Mouse (Mus musculus) embryo, embryonic 10.5 days (tissue): ENCODE data around the gene Car15.

Experiments
- DNase-seq: peaks from one replicate; pipeline ENCODE4 v3.0.0-alpha.2; 2015; ENCODE audit warnings: low spot score

The Car15 gene

DNA sequence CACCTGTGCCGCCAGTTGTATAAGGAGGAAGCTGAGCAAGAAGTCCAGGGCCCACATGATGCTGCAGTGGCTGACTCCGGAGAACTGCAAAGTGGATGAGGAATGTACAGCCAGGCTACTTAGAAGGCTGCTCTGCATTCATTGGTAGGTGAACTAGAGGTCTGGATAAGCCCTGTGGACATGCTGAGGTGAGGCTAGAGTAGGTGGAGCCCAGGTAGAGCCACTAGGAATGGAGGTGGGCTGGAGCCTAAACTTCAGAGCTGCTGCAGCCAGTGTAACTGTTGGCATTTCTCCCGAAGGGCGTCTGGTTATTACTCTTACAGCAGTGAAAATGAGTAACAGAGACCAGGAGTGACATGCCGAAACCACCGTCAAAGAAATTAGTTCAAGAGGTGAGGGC is at the start of gene Car15:
Car15 (minus strand) TSS at position 314 of the 400 bp plus-strand sequence.
- no peak for DNase-seq

DNA sequence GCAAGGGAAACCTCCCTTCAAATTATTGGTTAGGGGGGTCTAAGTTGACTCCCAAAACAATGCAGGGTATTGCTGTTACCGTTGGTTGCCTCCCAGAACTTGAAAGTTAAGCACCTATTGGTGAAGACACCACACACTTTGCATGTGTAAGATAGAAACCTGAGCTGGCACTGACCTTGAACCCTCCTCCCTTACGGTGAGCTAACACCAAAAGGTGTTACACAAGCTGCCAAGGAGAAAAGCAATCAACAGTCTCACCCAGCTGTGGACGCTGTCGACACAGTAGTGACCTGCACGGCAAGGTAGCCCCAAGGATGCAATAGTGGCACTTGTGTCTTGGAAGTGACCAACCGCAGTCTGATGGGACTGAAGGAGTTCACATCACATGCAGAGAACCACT is 46.0 kb upstream of the Car15 start:
- DNase-seq, result no peak

DNA sequence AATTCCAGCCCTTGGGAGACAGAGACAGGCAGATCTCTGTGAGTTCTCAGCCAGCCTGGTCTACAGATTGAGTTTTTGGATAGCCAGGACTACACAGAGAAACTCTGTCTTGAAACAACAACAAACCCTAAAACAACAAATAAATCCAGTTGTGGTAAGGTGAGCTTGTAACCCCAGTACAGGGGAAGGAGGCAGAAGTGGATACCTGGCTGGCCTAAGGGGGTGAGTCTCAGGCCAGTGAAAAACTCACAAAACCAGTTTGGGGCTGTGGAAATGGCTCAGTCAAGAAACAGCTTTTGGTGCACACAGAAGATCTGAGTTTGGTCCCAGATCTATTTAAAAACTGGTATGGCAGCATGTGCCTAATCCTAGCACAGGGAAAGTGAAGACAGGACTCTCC is 44.0 kb upstream of the Car15 start:
- DNase-seq, result no peak

DNA sequence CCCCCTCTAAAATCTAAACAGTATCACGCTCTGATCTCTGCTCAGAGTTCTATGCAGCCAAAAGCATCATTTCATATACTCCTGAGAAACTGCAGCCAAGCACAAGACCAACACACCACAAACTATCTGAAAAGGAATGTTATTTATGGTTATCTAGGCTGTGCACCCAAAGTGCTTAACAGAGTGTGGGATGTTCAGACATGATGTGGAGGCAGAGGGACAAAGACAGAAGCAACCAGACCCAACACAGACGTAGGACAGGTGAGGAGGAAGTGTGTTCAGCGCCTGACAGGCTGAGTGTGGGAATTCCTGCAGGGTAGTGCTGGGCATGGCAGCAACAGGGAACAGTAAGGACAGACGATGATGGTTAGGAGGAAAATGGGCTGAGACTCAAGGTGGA is 41.4 kb upstream of the Car15 start:
- DNase-seq, result no peak

DNA sequence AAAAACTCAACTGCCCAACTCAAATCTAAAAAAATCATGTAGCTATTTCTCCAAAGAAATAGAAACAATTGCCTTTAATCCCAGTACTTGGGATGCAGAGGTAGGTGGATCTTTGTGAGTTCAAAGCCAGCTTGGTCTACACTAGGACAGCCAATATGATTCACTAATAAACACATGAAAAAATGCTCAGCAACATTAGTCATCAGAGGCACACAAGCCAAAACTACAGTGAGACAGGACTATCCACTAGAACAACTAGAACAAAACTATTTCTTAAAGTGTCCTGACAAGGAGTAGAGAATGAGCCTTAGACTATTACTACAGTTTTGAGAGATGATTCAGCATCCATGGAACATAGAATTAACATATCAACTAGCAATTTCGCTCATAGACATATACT is 37.9 kb upstream of the Car15 start:
- DNase-seq, result no peak

DNA sequence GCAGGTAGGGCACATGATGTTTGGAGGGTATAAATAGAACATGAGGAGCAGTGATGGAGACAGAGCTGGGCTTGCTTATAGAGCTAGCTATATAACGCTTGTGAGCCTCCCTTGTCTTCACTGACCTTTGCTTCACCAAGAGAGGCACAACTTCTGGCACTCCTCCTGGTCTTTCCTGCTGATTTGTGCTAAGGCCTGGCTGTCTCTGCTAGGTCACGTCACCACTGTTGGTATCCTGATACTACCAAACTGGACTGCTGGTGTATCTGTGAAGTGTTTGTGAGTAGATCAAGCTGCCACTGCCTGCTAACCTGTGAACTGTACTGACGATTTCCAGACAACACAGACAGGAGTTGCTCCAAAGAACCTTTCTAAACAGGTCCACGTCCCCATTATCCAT is 37.0 kb upstream of the Car15 start:
- no peak for DNase-seq

DNA sequence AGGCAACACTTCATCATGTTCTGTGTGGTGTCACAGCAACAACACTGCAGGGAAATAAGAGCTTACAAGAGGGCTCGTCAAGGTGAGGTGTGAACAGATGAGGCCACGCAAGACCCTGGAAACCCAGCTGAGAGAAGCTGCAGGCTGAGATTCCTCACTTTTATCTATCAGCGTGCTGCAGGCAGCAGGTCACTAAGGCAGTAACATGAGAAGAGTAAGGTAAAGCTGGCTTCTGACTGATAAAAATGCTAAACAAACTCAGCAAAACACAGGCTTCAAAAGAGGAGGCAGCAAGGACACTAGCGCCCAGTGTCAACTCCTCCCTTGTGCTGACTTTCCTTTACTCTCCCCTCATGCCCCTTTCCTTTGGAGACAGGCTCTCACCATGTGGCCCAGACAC is 34.8 kb upstream of the Car15 start:
- no peak for DNase-seq

DNA sequence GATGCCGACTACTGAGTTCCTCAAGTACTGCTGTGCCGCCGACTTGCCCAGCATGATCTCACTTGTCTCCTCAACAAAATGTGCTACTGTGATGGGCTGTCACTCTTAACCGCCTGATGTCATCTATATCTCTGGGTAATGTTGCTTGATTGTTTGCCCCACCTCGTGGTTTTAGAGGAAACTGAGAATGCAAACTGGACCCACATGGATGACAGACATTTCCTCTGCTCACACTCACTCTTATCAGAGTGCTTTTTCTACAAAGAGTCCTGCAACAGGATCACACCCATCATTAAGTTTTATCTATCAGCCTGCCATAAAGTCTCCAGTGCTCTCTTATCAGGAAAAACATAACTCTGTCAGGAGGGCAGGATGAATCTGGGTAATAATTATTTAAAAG is 33.1 kb upstream of the Car15 start:
- DNase-seq, result no peak

DNA sequence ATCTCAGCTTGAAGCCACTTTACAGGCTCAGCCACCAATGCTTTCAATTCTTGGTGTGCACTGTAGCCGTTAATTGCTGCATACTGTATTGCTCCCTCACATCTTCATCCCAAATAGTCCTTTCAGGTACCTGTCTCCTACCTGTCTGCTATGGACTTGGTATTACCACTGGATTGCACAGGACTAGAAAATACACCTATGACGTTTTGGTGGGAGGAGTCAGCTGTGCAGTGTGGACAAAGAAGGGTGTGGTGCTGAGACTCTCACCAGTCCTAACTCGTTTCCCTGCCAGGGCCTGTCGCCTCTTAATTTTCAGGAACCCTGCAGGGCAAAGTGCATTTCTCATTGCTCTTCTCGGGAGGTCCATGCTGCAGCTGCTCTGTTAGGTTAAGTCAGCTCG is 27.6 kb upstream of the Car15 start:
- no peak for DNase-seq

DNA sequence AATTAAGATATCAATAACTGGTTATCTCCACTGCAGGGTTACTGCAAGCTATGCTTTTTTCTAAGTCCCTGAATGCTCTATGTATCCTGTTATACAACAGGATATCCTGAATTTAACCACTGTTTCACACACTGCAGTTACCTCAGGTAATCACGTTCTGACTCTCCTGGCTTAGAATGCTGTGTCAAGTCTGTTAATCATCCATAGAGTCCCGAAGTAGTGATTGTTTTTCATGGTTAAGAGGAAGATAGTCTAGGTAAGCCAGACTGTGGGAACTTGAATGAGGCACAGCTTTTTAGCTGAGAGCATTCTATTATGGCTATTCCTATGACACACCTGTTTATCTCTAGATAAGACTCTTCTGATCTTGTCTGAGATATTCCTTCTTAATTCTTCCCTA is 27.1 kb upstream of the Car15 start:
- DNase-seq, result no peak

DNA sequence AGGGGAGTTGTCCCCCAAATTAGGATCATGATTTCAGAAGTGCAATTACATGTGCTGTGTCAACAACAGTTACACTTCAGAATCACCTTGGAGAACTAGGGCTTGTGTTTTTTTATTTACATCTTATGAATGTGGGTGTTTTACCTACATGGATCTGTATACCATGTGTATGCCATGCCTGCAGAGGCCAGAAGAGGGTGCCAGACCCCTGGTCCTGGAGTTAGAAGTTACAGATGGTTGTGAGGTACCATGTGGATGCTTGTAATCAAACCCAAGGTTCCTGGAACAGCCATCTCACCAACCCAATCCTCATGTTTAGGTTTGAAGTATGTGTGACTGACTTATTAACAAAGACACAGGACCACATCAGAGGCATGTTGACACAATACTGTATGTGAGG is 20.4 kb upstream of the Car15 start:
- peak; percentile 40 for DNase-seq

DNA sequence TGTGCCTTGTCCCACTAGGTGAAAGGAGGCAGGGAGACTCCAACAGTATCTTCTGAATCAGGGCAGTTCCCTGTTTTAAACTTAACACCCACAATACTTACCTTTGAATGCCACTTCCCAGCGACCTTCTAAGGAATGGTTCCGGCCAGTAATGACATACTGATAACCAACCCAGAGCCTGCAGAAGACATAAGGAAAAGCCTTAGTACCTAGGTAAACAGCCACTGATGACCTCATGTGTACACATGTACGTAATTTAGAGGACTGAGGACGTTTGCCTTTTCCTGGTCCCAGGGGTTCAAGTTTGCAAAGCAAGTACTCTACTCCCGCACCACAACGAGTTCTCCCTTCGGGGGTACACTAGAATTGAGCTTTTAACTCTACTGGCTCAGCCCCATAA is 19.0 kb upstream of the Car15 start:
- no peak for DNase-seq

DNA sequence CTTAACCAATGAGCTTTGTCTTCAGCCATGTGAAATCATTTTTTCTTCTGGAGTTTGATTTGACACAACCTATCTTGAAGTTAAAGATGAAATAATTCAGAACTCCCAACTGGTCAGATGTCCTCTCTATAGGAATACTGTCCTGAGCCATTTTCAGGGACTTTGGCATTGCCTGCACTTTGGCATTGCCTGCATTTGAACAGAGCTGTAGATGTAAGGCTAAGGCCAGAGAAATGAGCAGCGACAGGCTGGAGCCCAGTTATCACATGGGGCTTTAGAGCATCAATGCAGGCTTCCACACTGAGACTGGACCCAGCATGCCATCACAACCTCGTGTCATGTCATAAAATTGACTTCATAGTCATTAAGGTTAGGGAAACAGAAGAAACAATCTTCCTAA is 15.1 kb upstream of the Car15 start:
- no peak for DNase-seq

DNA sequence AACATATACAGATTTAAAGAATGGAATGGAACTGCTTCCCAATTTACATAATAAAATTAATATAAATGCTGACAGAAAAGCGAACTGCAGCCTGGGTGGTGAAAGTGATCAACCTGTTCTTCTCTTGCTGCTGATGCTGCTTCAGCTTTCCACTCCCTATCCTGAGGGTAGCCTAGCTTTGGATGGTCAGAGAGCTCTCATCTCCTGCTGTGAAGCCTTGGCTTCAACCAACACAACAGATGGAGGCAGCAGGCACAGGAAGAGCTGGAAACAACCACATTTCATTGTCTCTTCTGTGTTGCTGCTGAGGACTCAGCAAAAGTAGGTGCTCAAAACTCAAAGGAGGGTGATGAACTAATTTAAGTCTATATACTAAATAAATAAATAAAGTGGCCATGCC is 13.7 kb upstream of the Car15 start:
- no peak for DNase-seq

DNA sequence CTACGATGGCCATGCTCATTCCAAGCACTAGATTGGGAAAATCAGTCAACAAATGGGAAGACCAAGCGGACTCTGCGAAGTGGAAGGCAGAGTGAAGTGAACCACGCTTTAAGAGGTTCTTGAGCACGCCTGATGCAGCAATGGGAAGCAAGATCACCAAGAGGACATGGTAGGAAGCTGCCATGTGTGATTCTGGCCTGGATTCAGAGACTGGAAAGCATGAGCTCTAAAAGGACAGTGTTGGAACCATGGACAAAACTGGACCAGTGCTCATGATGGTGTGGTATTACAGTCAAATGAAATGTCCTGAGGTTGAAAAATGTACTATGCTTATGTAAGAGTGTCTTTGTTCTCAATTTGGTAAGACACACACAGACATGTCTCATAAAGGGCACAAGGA is 13.2 kb upstream of the Car15 start:
- DNase-seq, result no peak

DNA sequence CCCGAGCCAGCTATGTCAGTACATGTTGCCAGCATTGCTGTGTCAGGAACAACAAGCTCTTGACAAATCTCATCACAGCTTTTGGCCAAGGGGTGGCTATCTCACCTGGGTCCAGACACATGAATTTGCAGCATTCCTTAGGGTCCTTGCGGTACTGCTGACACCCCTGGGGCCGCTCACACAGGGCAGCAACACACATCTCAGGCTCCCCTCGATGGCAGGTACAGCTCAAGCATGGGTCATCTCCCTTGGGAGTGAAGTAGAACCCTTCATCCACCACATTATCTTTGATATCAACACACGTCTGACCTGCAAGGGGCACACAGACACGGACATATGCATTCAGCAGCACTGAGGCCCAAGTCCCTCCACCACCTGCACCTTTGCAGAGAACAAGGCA is 11.3 kb upstream of the Car15 start:
- DNase-seq, result no peak

DNA sequence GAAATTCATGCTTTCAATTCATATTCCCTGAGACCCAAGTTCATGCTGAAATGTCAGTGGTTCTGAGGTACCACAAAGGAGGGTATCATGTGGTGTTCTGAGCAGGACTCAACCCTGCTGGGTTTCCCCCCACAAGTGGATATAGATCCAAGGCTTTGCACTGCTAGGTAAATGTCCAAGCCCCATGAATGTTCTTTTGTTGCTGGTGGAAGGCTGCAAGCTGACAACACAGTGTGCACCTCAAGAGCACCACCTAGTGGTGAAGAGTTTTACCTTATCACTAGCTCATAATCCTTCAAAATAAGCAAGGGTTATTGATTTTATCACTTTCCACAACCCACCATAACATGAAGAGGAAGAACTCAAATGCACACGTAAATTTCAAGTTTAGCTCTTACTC is 10.8 kb upstream of the Car15 start:
- peak; percentile 84 for DNase-seq

DNA sequence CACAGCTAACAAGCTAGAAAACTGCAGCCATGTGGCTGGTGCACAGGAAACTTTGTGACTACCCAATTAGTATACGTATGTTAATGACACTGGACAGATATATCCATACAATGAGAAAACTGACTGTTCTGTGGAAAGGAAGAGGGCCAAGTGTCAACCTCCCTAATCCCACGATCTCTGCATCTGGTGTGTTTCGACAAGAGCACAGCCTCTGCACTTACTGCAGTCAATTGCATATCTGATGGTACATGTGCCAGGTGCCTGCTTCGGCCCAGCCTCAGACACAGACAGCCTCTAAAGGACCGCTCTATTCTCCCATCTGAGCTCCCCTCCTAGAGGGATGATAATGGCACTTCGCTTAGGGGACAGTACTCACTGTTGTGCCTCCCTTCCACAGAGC is 10.3 kb upstream of the Car15 start:
- DNase-seq, result no peak

DNA sequence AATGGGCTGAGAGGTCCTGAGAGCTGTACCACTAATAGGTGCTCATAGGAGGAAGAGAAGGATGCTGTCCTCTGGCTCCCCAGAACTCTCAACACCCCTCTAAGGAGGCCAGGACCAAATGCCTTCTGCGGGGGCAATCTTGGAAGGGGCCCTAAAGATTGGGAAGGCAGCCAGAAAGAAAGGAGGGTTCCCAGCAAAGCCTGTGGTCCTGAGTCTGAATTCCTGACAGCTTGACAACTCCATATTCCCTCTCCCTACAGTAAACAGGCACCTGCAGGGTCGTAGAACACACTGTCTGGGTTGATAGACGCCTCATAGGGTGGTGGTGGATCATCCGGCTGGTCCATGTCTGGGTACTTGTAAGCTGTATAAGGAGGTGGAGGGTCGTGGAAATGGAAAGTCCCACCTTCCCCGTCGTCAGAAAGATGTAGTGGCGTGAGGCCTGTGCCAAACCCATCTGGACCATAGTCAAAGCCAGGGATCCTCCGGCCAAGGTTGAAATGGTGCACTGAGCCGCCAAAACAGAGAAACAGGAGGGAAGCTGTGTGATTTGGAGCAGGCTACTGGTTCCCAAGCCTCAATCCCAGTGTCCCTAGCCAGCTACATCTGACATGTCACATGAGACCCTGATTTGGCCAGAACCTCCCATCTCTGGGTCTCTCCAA is 5.7 kb upstream of the Car15 start:
- no peak for DNase-seq

DNA sequence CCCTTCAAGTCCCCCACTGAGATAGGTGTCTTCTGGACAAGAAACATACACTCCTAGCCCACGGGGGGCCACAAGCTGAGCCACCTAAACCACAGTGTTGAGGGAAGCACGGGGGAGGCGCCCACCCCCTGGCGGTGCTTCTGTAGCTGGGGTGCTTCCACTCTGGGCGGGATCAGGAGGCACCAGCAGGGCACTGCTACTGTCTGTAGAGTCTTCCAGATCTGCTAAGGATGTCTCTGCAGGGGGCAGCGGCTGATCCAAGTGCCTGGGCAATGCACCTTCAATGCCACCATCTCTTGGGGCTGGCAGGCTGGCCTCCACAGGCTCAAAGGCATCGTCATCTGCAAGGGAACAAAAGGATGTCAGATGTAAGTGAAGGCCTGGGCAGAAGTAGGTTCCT is 4.3 kb upstream of the Car15 start:
- no peak for DNase-seq

DNA sequence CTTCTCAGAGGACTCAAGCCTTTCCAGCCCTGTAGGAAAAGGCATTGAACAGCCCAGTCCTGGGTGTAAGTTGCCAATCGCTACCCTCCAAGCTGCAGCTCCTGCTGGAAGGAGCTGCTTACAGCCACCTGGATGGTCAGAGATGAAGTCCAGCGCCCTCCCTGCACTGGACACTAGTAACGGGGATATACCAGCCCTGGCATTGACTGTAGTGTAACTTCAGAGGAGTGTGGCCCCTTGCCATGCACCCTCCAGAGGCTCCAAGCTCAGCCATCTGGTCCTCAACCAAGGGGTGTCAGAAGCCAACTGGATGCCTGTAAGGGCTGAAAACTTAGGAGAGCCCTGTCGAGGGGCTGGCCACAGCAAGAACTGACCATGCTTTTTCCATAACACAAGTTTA is 1.8 kb upstream of the Car15 start:
- no peak for DNase-seq

DNA sequence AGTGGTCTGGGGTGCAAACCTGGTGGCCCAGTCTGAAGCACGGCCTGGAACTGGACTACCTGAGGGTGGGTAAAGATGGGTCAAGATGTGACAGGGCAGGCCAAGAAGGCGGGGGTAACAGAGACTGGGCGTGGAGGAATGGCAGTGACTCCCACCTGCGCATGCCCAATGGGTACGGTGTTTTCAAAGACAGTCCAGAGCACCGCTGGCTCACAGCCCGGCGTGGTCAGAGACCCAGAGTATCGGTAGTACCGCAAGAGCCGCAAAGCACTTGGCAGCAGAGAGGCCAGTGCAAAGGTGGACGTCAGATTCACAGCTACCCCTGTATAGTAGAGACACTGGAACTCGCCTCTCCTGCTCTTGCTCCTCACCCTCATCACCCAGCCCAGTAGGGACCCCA is 2.7 kb downstream of the Car15 start:
- DNase-seq, result no peak

DNA sequence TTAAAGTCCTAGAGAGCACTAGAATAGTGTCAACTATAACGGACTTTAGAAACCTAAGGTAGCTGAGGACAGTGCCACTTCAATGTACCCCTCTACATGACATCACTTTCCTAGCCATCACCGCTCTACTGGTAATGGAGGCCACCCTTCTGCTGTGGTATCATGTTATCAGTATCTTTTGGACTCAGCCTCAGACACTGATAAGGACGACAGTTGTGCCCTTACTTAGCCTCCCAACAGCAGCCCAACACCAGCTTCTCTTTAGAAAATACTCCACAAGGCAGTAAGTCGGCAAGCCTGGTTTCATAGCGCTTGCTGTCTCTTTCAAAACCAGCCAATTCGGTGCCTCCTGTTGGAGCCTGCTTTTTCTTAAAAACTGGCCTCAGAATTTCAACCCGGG is 3.6 kb downstream of the Car15 start:
- DNase-seq, result no peak

DNA sequence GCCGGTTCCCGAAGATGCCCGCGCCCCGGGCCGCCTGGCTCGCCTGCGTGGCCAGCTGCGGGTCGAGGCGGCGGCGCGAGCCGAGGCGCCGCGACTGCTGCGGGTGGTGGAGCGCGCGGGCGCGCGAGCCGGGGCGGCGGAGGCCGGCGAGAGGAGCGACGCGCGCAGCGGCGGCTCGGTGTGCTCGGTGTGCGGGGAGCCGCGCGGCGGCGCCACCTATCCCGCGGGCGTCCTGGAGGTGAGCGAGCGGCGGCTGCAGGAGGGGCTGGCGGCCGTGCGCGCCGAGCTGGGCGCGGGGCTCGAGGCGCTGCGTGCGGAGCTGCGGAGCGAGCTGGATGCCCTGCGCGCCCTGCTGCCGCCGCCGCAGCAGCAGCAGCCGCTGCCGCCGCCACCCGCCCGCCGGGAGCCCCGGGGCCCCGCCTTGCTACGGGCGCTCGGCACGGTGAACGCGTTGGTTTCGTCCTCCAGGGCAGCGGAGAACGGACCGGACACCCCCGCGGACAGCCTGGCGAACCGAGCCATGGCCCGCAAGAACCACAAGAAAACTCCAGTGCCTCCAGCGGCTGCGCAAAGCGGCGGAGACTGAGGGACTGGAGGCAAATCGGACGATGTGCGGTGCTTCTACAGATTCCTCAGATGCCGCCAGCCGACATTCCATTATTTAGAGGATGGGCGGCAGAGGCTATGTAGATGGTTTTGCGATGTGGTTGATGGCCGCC is 4.3 kb downstream of the Car15 start:
- peak; percentile 65 for DNase-seq
